Mouse (Mus musculus) retina, embryonic 14.5 days (tissue): ENCODE results near the gene Lrriq1.

ENCODE experiments used
- DNase-seq: peaks from one replicate; pipeline ENCODE4 v3.0.0-alpha.2; 2015; ENCODE audit warnings: low spot score

Gene Lrriq1

GRCm38 (mm10) chr10:103235707-103236459 lies at the start of gene Lrriq1:
Gene Lrriq1, minus strand, starts transcription at chr10:103236322.
- peak; percentile 91 for DNase-seq

- DNase-seq: peak; percentile 81
These were observed 18.0 kb upstream of the Lrriq1 start for GRCm38 (mm10) chr10:103253842-103254803.

DNA sequence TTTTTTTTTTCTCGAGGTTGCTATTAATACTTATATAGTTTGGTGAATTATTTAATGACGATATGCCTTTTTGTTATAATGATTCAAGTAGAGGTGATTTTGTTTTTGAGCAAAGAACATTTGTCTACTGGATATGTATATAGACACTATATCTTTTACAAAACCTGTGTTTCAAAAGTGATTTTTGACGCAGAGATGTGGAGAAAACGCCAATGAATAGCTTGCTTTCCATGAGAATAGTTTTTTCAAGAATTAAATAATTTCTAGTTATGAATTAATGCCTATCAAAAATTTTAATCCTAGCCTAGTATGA lies 294 bp upstream of the Lrriq1 start:
- no peak for DNase-seq

- DNase-seq: no peak
These were observed 9.5 kb downstream of the Lrriq1 start for GRCm38 (mm10) chr10:103226646-103227045.

- DNase-seq: peak; percentile 77
These were observed 41.3 kb downstream of the Lrriq1 start for GRCm38 (mm10) chr10:103194655-103195328.

- DNase-seq: no peak
These were observed 90.2 kb downstream of the Lrriq1 start for GRCm38 (mm10) chr10:103145769-103146379.

DNA sequence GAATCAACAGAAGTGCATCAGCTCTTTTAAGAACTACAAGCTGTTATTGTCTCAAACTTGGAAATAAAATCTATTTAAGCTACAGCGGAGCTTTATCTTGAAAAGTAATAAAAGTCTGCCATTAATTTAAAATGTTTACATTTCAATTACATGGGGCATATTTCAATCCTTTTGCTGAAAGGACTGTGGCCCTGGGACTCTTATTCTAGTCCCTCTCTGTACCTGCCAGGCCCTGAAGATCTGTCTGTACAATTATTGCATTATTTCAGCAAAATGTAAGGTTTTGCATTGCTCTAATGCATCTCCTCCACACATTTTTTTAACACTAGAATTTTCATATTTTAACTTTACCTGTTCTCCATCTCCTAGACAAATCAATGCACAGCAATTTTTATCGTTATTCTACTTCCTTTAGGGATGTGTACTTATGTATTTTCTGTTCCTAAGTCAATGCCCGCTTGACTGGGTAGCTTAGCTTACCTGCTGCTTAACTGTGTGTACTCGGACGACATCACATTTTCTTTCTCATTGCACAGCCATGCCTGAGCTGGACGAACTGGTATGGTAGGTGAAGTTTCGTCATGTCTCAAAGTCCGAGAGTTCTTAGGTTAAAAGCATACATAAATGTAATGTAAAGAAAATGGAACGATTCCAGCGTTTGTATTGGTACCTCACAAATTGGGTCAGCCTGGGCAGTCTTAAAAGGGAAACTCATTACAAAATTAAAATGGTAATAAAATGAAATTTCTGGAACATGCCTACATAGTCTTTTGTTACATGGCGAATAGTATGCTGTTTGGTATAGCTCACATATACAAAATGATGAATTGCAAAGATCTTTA lies 91.0 kb downstream of the Lrriq1 start:
- no peak for DNase-seq

DNA sequence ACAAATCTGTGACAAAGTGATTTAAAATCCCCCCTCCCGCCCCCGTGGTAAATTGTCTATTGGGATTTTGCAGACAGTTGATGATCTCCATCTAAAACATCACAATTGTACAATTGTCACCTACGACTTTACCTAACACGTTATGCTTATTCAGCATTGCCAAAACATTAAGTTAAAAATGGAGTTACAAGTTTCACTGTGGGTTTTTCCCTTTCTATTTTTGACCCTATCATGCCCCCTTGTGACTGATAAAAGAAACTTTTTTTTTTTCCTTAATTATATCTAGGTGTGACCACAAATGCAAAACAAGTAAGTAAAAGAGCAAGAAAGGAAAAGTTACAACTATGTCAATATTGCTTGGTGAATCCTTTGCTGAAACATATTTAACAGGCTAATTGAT lies 93.6 kb downstream of the Lrriq1 start:
- peak; percentile 27 for DNase-seq

- peak; percentile 64 for DNase-seq
These were observed 94.6 kb downstream of the Lrriq1 start for GRCm38 (mm10) chr10:103141532-103141931.

DNA sequence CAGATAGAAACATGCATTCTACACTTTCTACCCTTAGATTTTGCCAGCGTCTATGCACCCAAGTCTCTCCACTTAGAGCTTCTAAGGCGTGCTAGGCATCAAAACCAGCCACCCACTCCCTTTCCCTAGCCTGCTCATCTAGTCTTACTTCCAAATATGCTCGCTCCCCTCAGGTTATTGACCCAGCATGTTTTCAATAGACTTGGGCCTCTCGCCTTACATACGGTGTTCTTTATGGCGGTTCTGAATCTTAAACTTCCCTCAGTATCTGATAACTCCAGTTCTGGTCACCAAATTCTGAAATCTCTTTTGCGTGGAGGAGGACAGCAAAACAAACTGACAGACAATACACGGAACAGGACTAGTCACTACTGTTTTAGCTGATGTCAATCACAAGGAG lies 95.5 kb downstream of the Lrriq1 start:
- no peak for DNase-seq

GRCm38 (mm10) chr10:103114629-103115028 lies 121.5 kb downstream of the Lrriq1 start:
- no peak for DNase-seq

DNA sequence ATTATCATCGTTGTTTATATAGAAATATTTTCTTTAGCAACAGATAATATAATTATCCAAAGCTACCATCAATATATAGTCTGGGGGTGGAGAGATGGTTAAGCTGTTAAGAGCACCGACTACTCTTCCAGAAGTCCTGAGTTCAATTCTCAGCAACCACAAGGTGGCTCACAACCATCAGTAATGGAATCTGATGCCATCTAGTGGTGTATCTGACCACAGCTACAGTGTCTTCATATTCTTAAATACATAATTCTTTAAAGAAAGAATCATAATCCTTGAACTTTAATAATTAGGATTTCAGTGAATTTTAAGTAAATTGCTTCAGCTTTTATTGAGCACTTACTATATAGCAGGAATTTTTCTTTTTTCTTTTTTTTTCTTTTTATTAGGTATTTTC lies 128.0 kb downstream of the Lrriq1 start:
- no peak for DNase-seq

DNA sequence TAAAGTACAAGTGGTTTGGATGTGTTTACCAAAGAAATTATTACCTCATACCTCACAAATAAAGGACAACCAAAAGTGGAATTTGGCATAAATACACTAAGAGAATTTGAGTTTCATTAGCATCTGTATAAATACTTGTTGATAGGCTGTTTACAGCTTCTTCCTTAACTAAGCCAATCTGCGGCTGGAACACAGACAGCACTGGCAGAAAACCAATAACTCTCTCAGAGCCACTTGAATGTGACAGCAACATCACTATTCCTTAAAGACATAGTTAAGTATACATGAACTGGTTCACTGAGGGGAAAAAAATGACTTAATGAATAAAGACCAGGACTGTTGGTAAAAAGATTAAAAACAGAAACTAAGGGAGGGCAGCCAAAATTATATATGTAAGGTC lies 150.0 kb downstream of the Lrriq1 start:
- no peak for DNase-seq

- no peak for DNase-seq
These were observed 186.5 kb downstream of the Lrriq1 start for GRCm38 (mm10) chr10:103049593-103049992.

- no peak for DNase-seq
These were observed 189.5 kb downstream of the Lrriq1 start for GRCm38 (mm10) chr10:103046623-103047022.

GRCm38 (mm10) chr10:103045019-103045418 lies 191.1 kb downstream of the Lrriq1 start:
- DNase-seq: no peak

GRCm38 (mm10) chr10:103035002-103035640 lies 201.0 kb downstream of the Lrriq1 start:
- DNase-seq: no peak

GRCm38 (mm10) chr10:103030931-103031330 lies 205.2 kb downstream of the Lrriq1 start:
- peak; percentile 35 for DNase-seq

DNA sequence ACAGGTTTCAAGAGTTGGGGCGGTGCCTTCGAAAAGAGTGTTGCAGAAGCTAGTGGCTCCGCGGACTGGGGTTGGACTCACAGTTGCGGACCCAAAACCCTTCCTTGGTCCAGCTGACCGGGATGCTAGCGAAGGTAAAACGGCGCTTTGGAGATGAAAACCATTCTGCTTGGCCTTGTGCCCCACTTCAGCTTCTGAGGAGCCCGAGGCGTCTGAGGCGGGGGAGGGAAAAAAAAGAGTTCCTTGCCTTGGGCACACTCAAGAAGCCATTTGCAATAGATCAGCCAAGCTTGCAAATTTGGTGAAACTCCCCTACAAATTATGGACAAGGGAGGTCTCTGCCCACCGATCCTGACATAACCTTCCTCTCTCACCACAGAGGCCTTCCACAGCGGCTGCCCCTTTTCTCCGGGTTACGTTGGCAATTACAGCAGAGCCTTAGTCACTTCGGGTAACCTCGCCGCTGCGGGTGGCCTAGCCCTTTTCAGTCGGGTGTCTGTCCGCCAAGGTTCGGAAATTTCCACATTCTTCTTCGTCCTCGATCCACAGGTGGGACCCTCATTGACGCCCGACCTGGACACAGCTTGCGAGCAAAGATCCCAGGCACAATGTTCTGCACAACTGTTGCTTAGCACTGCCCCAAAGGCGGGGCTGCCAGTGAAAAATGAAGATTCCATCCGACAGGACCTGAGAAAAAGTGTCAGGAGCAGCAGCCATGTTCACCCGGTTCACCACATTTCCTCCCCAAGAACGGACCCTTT lies 206.2 kb downstream of the Lrriq1 start, which contains the start of gene Alx1:
Gene Alx1 (minus strand): TSS at position 486 of the 761 bp plus-strand sequence.
- peak; percentile 41 for DNase-seq
